Mouse (Mus musculus) brain, embryonic 14.5 days (tissue): Measurements from ENCODE around the gene Sh3pxd2a.

Experiments
- CTCF ChIP-seq: fragments of 200-500 bp; IDR thresholded peaks from 2 replicates; pipeline ENCODE4 v1.5.1; 2012; ENCODE audit warnings: inconsistent platforms, mild to moderate bottlenecking, moderate library complexity, borderline replicate concordance; ENCODE audit not compliant: insufficient read depth, insufficient read length; ENCODE audit errors: extremely low read depth
- POLR2A ChIP-seq: fragments of 200-500 bp; IDR thresholded peaks from 2 replicates; pipeline ENCODE4 v1.6.1; 2012; ENCODE audit warnings: mild to moderate bottlenecking, inconsistent platforms, borderline replicate concordance; ENCODE audit not compliant: poor library complexity, insufficient read depth, insufficient read length, severe bottlenecking; ENCODE audit errors: extremely low read depth

- TF ChIP-seq CTCF (peak; percentile 89), POLR2A (no peak)
Measured at GRCm38 (mm10) chr19:47264322-47265092, 199.7 kb downstream of the Sh3pxd2a start.
